Mouse (Mus musculus): ENCODE results near the gene Madd.
A peak's percentile ranks its signal among the peaks of the same experiment; 100 is the strongest.

Gene Madd

GRCm38 (mm10) chr2:91183711-91184405 is at the start of gene Madd:
Gene Madd (minus strand): TSS chr2:91183837.
- DNase-seq: peak; percentile 67

- DNase-seq: no peak
These were observed 46.1 kb upstream of the Madd start for GRCm38 (mm10) chr2:91229735-91230134.

GRCm38 (mm10) chr2:91223614-91224013 is 40.0 kb upstream of the Madd start:
- no peak for DNase-seq

GRCm38 (mm10) chr2:91220501-91220900 is 36.9 kb upstream of the Madd start:
- DNase-seq: no peak

GRCm38 (mm10) chr2:91217032-91217431 is 33.4 kb upstream of the Madd start:
- no peak for DNase-seq

- DNase-seq: no peak
These were observed 29.7 kb upstream of the Madd start for GRCm38 (mm10) chr2:91213311-91213710.

- no peak for DNase-seq
These were observed 22.7 kb upstream of the Madd start for GRCm38 (mm10) chr2:91206254-91206775.

GRCm38 (mm10) chr2:91202972-91203656 is 19.5 kb upstream of the Madd start:
- DNase-seq: no peak

GRCm38 (mm10) chr2:91202222-91202971 is 18.8 kb upstream of the Madd start, which contains the start of the genes Nr1h3 and Acp2:
Gene Nr1h3 (minus strand): TSS chr2:91202834.
Gene Acp2 (plus strand): TSS chr2:91202885.
- DNase-seq: peak; percentile 91

- DNase-seq: no peak
These were observed 15.3 kb upstream of the Madd start for GRCm38 (mm10) chr2:91198888-91199287.

- peak; percentile 38 for DNase-seq
These were observed 13.0 kb upstream of the Madd start for GRCm38 (mm10) chr2:91196577-91197001.

GRCm38 (mm10) chr2:91194624-91195332 is 11.1 kb upstream of the Madd start:
- peak; percentile 93 for DNase-seq

GRCm38 (mm10) chr2:91190501-91190900 is 6.9 kb upstream of the Madd start:
- no peak for DNase-seq

- DNase-seq: no peak
These were observed 3.8 kb upstream of the Madd start for GRCm38 (mm10) chr2:91187431-91187830.

GRCm38 (mm10) chr2:91186208-91186607 is 2.6 kb upstream of the Madd start:
- DNase-seq: no peak

GRCm38 (mm10) chr2:91183148-91183513 is 506 bp downstream of the Madd start:
- DNase-seq: peak; percentile 94

GRCm38 (mm10) chr2:91182405-91183147 is 1.1 kb downstream of the Madd start:
- DNase-seq: peak; percentile 77

GRCm38 (mm10) chr2:91182016-91182404 is 1.6 kb downstream of the Madd start:
- DNase-seq: no peak

- no peak for DNase-seq
These were observed 2.9 kb downstream of the Madd start for GRCm38 (mm10) chr2:91180706-91181105.

- no peak for DNase-seq
These were observed 3.8 kb downstream of the Madd start for GRCm38 (mm10) chr2:91179825-91180224.

- no peak for DNase-seq
These were observed 7.4 kb downstream of the Madd start for GRCm38 (mm10) chr2:91176234-91176633.

- no peak for DNase-seq
These were observed 8.1 kb downstream of the Madd start for GRCm38 (mm10) chr2:91175490-91175889.
